Mouse (Mus musculus): ENCODE measurements around the gene AC170998.1.
"Not testable (repeated sequence)": the region's sequence is repeated elsewhere in the genome, so short reads cannot be mapped to it uniquely, and the experiment has no call there.

The AC170998.1 gene

DNA sequence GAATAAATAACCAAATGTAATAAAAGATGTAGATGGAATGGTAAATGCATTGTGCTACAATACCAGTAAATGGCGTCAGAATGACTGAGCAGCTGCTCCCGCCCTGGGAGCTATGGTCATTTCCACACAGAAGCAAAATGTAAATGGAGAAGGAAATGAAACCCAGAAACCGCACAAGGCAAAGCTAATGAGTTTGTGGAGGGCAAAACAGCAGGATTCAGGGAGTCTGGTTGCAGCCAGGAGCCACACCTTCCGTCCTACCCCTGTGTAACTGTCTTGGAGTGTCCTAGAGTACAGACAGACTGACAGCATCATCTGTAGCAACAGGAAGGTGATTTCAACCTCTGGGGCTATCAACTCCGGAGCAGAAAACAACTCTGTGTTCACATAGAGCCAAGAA lies 30.6 kb downstream of the AC170998.1 start:
- DNase-seq (ENCODE audit: extremely low spot score, low spot score) = no peak

DNA sequence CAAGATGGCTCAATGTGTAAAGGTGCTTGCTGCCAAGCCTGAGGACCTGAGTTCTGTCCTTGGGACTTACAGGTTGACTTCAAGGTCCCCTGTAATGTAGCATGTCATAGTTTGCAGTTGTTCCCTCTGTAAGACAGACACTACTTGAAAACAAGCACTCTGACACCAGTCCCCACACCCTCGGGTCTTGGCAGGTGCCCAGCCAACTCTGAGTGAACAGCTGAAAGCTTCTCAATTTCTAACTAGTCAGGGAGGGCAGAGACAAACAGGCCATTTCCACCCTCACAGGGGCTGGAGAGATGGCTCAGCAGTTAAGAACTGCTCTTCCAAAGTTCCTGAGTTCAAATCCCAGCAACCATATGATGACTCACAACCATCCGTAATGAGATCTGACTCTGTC lies 31.6 kb downstream of the AC170998.1 start:
- no peak for DNase-seq (ENCODE audit: extremely low spot score, low spot score)

DNA sequence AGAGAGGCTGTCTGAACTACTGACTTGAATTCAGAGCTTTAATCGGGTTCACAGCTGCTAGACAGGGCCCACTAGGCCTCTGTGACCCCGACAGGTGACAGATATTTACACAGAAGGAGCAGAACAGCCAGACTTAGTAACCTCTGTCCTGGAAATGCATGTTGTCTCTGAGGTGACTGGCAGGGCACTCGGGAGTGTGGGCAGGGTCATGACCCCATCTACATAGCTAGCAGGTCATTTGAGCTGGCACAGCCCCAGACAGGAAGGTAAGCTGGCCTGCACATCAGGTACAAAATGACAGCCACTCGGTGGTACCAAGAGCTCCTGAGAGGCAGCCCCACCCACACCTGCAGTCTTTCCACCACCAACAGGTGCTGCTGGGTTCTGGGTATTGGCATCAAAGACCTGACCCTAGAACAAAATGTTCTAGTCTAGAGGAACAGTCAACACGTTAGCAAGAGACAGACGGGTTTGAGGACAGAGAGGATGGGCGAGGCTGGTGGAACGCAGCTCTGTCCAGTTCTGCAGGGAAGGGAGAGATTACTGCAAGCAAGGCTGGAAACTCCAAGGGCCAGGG lies 34.9 kb downstream of the AC170998.1 start:
- no peak for DNase-seq (ENCODE audit: extremely low spot score, low spot score)

- peak; percentile 59 for DNase-seq (ENCODE audit: extremely low spot score, low spot score)
Observed at GRCm38 (mm10) chr17:28761871-28762270, 36.0 kb downstream of the AC170998.1 start.

DNA sequence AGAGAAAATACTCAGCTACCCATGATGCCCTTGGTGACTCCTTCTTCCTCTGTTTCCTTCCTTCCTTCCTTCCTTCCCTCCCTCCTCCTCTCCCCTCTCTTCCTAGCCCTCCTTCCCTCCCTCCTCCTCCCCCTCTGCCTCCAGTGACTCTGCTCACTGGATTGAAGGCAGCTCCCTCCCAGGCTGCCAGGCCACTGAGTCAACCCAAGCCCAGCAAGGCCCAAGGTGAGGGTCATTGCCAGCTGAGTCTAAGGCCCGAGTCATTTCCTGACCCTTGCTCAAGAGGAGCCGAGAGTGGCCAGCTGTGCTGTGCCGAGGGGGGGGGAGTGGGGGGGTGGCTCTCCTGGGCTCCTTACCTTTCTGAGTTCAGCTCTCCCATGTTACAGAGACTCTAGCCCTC lies 40.3 kb downstream of the AC170998.1 start:
- no peak for DNase-seq (ENCODE audit: extremely low spot score, low spot score)

DNA sequence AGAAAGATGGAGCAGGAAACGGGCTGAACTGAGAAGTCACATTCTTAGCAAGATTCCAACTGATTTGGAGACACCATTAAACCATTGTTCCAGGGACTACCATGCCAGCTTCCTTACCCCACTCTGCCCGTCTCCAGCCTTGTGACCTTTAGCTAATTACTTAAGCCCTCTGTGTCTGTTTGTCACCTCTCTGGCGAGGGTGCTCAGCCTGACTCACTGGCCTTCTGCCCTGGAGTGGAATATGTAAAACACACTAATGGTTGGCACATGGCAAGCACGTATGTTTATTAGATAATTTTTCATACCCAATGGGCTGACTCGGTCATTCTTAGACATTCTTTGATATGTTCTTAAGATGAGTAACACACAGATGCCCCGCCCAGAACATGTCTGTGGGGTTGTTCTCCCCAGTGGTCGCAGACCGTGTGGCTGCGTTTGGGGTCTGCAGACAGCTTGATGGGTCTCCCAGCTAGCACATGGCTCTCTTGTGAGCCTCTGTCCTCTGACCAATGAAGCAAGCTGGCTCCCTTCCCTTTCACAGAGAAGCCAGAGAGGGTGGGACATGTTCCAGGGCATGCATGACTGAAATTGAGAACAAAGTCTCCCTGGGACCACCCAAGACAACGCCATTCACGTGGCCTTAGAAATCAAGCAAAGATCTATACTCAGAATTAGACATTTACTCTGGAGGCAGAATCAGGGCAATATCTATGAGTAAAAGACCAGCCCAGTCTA lies 41.1 kb downstream of the AC170998.1 start:
- DNase-seq (ENCODE audit: extremely low spot score, low spot score) = no peak

- peak; percentile 58 for DNase-seq (ENCODE audit: extremely low spot score, low spot score)
Observed at GRCm38 (mm10) chr17:28769121-28769874, 43.4 kb downstream of the AC170998.1 start, which contains the start of gene Mapk13. Mapk13 (plus strand) TSS chr17:28769297.

DNA sequence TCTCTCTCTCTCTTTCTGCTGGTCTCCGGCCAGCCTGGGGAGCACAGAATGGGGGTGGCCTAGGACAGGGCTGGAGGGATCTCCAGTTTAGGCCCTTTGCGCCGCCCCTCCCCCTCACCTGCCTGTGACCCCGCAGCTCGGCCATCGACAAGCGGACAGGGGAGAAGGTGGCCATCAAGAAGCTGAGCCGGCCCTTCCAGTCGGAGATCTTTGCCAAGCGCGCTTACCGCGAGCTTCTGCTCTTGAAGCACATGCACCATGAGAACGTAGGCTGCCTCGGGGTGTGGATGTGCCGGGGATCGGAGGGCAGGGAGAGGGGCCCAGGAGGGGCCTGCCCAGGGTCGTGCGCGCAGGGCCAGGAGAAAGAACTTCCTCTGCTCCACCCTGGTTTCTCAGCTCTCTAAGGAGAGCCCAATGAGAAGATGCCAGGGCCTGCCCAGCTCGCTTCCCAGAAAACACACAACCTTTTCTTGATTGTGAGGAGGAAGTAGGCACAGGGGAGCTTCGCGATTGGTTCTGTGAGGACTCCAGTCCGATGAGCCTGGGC lies 44.1 kb downstream of the AC170998.1 start:
- no peak for DNase-seq (ENCODE audit: extremely low spot score, low spot score)

DNA sequence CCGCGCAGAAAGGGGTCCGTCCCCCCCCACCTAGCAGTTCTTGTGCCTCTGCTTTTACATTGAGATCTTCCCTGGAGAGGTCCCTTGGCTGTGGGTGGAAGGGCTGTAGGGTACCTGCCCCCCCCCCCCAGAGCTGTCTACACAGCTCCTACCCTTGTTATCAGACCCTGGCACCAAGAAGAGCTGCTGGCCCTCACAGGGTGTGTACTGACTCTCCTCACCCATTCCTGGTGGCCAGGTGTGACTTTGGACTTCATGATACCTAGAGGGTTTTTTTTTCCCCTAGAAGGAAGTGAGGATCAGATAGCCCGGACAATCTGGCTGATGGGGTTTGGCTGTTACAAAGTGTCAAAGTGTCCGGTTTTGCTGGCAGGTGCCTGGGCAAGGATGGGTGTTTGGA lies 45.4 kb downstream of the AC170998.1 start:
- DNase-seq (ENCODE audit: extremely low spot score, low spot score) = no peak

GRCm38 (mm10) chr17:28774303-28774702 lies 48.4 kb downstream of the AC170998.1 start:
- not testable (repeated sequence) for DNase-seq (ENCODE audit: extremely low spot score, low spot score)

DNA sequence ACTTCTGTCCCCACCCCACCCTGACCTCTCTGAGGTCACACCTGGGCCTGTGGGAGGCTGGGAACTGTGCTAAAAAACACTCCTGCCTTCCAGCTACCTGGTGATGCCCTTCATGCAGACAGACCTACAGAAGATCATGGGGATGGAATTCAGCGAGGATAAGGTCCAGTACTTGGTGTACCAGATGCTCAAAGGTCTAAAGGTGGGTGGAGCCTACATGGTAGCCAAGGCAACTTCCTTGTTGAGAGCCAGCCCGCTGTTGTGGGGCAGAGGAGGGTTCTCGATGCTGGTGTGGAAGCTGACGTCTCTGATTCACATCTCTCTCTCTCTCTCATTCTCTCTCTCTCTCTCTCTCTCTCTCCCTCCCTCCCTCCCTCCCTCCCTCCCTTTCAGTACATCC lies 49.3 kb downstream of the AC170998.1 start:
- DNase-seq (ENCODE audit: extremely low spot score, low spot score) = no peak

Measured in neural tube, embryonic 10.5 days (tissue).